In the genomic region with DNA sequence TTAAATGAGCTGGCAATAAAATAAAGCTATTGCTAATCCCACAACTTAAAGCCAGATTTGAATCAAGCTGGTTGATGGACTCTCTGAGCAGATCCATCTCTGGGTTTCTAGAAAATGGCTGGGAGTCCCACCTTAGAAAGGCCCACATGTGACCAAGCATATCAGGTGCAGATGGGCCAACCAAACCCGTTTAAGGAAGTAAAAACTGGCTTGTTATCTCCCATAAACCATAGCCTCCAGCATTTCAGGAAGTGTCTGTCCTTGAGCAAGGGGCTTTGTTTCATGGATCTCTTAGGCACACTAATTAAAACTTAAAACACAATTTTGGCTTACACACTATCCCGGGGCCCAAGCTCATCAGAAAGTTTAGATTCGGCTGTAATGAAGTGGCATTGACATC, we compare ENCODE assay signal across 32 mouse cellular contexts. TPM values are rescaled to one million over a fixed set of nuclear protein-coding genes. Genes with fewer than 3 reads are reported as not detected.
"Had no signal": no experiment of that assay in that cellular context is flagged by ENCODE, and none has a peak within 500 bp of the region (broad histone marks: within the 10 kb centered on the region; RNA-seq: fewer than 3 reads in every experiment).

No protein-coding gene starts in this region.

- H3K9ac ChIP-seq: heart, embryonic 13.5 days; heart, embryonic 15.5 days; hindbrain, embryonic 13.5 days; hindbrain, embryonic 15.5 days; kidney, embryonic 15.5 days; limb, embryonic 12.5 days; liver, embryonic 13.5 days had no signal

- H3K27me3 ChIP-seq: heart, embryonic 13.5 days; heart, embryonic 15.5 days; hindbrain, embryonic 13.5 days; kidney, embryonic 15.5 days; limb, embryonic 12.5 days; liver, embryonic 13.5 days had no signal

- H3K4me3 ChIP-seq: gastrocnemius, adult 2 months; heart, adult 2 months; heart, embryonic 13.5 days; heart, embryonic 15.5 days; hindbrain, embryonic 13.5 days; hindbrain, embryonic 15.5 days; kidney, embryonic 15.5 days; left cerebral cortex, adult 2 months; limb, embryonic 10.5 days; limb, embryonic 12.5 days; liver, embryonic 13.5 days had no signal

- H3K36me3 ChIP-seq: heart, embryonic 13.5 days; heart, embryonic 15.5 days; hindbrain, embryonic 13.5 days; hindbrain, embryonic 15.5 days; kidney, embryonic 15.5 days; limb, embryonic 10.5 days; limb, embryonic 12.5 days; liver, embryonic 13.5 days had no signal

- H3K4me1 ChIP-seq: heart, embryonic 13.5 days; heart, embryonic 15.5 days; hindbrain, embryonic 13.5 days; hindbrain, embryonic 15.5 days; kidney, embryonic 15.5 days; limb, embryonic 10.5 days; limb, embryonic 12.5 days; liver, embryonic 13.5 days had no signal

- H3K9me3 ChIP-seq: heart, embryonic 13.5 days; heart, embryonic 15.5 days; hindbrain, embryonic 13.5 days; hindbrain, embryonic 15.5 days; kidney, embryonic 15.5 days; limb, embryonic 10.5 days; limb, embryonic 12.5 days; liver, embryonic 13.5 days had no signal

- H3K27ac ChIP-seq: gastrocnemius, adult 2 months; heart, adult 2 months; heart, embryonic 13.5 days; heart, embryonic 15.5 days; hindbrain, embryonic 13.5 days; hindbrain, embryonic 15.5 days; hindbrain, postnatal 0 days; kidney, embryonic 15.5 days; kidney, postnatal 0 days; left cerebral cortex, adult 2 months; limb, embryonic 10.5 days; limb, embryonic 12.5 days; liver, embryonic 13.5 days had no signal

- DNase-seq: gastrocnemius, adult 2 months; gastrocnemius, postnatal 10 days; gastrocnemius, postnatal 25 days; heart, adult 11 months; heart, adult 2 months; heart, postnatal 14 days; heart, postnatal 36 days; kidney, adult 11 months; kidney, adult 2 months; kidney, adult 9 months; kidney, postnatal 14 days; kidney, postnatal 36 days; layer of hippocampus, adult 9-11 months; liver; liver, embryonic 13.5 days had no signal

- H3K4me2 ChIP-seq: heart, embryonic 11.5 days; heart, embryonic 13.5 days; heart, embryonic 15.5 days; hindbrain, embryonic 13.5 days; hindbrain, embryonic 15.5 days; kidney, embryonic 15.5 days; limb, embryonic 12.5 days; liver, embryonic 11.5 days; liver, embryonic 13.5 days had no signal

- ATAC-seq: hindbrain, postnatal 0 days; intestine, embryonic 16.5 days had no signal

RNA-seq across cellular contexts. Expression of gene Nr5a2, which starts 13.8 kb away (rescaled TPM):
- total RNA-seq: hematopoietic stem cell, adult 5-6 weeks; layer of hippocampus, adult 18-20 months; layer of hippocampus, adult 8-10 months; layer of hippocampus, postnatal 14 days; left cerebral cortex, adult 2 months had no signal
